Mouse (Mus musculus): Measurements from ENCODE around the gene Mdh2. TPM values are rescaled to one million over a fixed set of nuclear protein-coding genes. Genes with fewer than 3 reads are reported as not detected.
A peak's percentile ranks its signal among the peaks of the same experiment; 100 is the strongest.

The Mdh2 gene
- polyA plus RNA-seq, 2 experiments, result 224 to 307 TPM

GRCm38 (mm10) chr5:135733071-135733470, 45.2 kb upstream of the Mdh2 start:
- Histone ChIP-seq H3K36me3 (replicated peaks; ENCODE audit: control insufficient read depth, insufficient read depth, low read depth) (peaks cover 7% of the 10 kb centered on the region), H3K9me3 (ENCODE audit: control insufficient read depth, low read length) (no peaks in the 10 kb centered on the region), H3K9ac (replicated peaks) (no peak overlapping the region), H3K27ac (no peak overlapping the region), H3K4me2 (ENCODE audit: low read depth) (no peak overlapping the region), H3K27me3 (ENCODE audit: control insufficient read depth, insufficient read depth, low read length) (no peaks in the 10 kb centered on the region), H3K4me3 (ENCODE audit: insufficient read depth in 1 of 2, low read depth in 2 of 2, low read length in 2 of 2) (no peak overlapping the region), H3K4me1 (replicated peaks; ENCODE audit: control insufficient read depth in 2 of 2, insufficient read depth in 2 of 2, low read length in 1 of 2) (no peaks in the 10 kb centered on the region)
- ATAC-seq (ENCODE audit: insufficient read depth), result no peak
- TF ChIP-seq CTCF (IDR thresholded peaks at IDR 0.05; ENCODE audit: low read depth) (no peak), EP300 (IDR thresholded peaks at IDR 0.05; ENCODE audit: low read depth) (no peak)
- WGBS (ENCODE audit: insufficient replicate concordance), result 73% methylated on average over 4 of the region's 4 CpGs
- no peak for DNase-seq (ENCODE audit: low read depth in 3 of 3, low spot score in 3 of 3)

DNA sequence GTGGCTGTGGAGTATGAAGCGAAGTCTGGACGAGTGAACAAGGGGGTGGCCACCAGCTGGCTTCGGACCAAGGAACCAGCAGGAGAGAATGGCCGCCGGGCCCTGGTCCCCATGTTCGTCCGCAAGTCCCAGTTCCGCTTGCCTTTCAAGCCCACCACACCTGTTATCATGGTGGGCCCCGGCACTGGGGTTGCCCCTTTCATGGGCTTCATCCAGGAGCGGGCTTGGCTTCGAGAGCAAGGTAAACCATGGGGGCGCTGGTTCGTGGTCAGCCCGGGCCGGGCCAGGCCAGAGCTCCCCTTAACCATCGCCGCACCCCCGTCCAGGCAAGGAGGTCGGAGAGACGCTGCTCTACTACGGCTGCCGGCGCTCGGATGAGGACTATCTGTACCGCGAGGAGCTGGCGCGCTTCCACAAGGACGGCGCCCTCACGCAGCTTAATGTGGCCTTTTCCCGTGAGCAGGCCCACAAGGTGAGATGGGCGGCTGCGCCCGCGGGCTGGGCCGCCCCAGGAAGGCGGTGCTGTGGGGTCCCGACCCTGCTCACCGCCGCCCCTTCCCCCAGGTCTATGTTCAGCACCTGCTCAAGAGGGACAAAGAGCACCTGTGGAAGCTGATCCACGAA, 44.1 kb upstream of the Mdh2 start:
- no peak for ATAC-seq (ENCODE audit: insufficient read depth)
- H3K27ac ChIP-seq, result no peak overlapping the region
- no peak for DNase-seq (ENCODE audit: low read depth in 3 of 3, low spot score in 3 of 3)
- H3K9me3 ChIP-seq (ENCODE audit: control insufficient read depth, low read length), result no peaks in the 10 kb centered on the region
- H3K4me1 ChIP-seq (replicated peaks; ENCODE audit: control insufficient read depth in 2 of 2, insufficient read depth in 2 of 2, low read length in 1 of 2), result no peaks in the 10 kb centered on the region
- H3K36me3 ChIP-seq (replicated peaks; ENCODE audit: control insufficient read depth, insufficient read depth, low read depth), result peaks cover 7% of the 10 kb centered on the region
- H3K27me3 ChIP-seq (ENCODE audit: control insufficient read depth, insufficient read depth, low read length), result no peaks in the 10 kb centered on the region
- no peak overlapping the region for H3K9ac ChIP-seq (replicated peaks)
- 91% methylated on average over 42 of the region's 42 CpGs for WGBS (ENCODE audit: insufficient replicate concordance)
- no peak overlapping the region for H3K4me2 ChIP-seq (ENCODE audit: low read depth)
- H3K4me3 ChIP-seq (ENCODE audit: insufficient read depth in 1 of 2, low read depth in 2 of 2, low read length in 2 of 2), result no peak overlapping the region
- TF ChIP-seq EP300 (IDR thresholded peaks at IDR 0.05; ENCODE audit: low read depth) (no peak), CTCF (IDR thresholded peaks at IDR 0.05; ENCODE audit: low read depth) (no peak)

DNA sequence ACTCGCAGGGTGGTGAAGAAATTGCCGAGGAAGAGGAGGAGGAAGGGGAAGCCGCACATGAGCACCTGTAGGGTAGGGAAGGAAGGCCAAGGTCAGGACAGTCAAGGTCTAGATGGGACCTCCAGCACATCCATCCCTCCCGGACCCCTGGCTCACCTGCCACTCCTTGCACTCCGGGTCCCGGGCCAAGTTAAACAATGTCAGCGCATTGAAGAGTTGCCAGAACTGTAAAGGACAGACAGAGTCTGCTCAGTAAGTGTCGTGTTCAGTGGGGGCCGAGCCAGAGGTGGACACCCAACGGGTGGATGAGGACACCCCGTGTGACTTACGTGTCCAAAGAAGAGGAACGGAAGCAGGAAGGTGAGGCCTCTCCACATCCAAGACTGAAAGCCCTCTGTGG, 42.5 kb upstream of the Mdh2 start:
- no peak overlapping the region for H3K9ac ChIP-seq (replicated peaks)
- H3K4me3 ChIP-seq (ENCODE audit: insufficient read depth in 1 of 2, low read depth in 2 of 2, low read length in 2 of 2), result no peak overlapping the region
- H3K36me3 ChIP-seq (replicated peaks; ENCODE audit: control insufficient read depth, insufficient read depth, low read depth), result peaks cover 3% of the 10 kb centered on the region
- no peaks in the 10 kb centered on the region for H3K4me1 ChIP-seq (replicated peaks; ENCODE audit: control insufficient read depth in 2 of 2, insufficient read depth in 2 of 2, low read length in 1 of 2)
- no peaks in the 10 kb centered on the region for H3K9me3 ChIP-seq (ENCODE audit: control insufficient read depth, low read length)
- H3K27me3 ChIP-seq (ENCODE audit: control insufficient read depth, insufficient read depth, low read length), result no peaks in the 10 kb centered on the region
- H3K27ac ChIP-seq, result no peak overlapping the region
- ATAC-seq (ENCODE audit: insufficient read depth) (no peak), DNase-seq (ENCODE audit: low read depth in 3 of 3, low spot score in 3 of 3) (no peak)
- TF ChIP-seq EP300 (IDR thresholded peaks at IDR 0.05; ENCODE audit: low read depth) (no peak), CTCF (IDR thresholded peaks at IDR 0.05; ENCODE audit: low read depth) (no peak)
- H3K4me2 ChIP-seq (ENCODE audit: low read depth), result no peak overlapping the region
- 77% methylated on average over 13 of the region's 13 CpGs for WGBS (ENCODE audit: insufficient replicate concordance)

GRCm38 (mm10) chr5:135736544-135736943, 41.7 kb upstream of the Mdh2 start:
- TF ChIP-seq EP300 (IDR thresholded peaks at IDR 0.05; ENCODE audit: low read depth) (no peak), CTCF (IDR thresholded peaks at IDR 0.05; ENCODE audit: low read depth) (no peak)
- Histone ChIP-seq H3K36me3 (replicated peaks; ENCODE audit: control insufficient read depth, insufficient read depth, low read depth) (peaks cover 3% of the 10 kb centered on the region), H3K4me2 (ENCODE audit: low read depth) (no peak overlapping the region), H3K4me3 (ENCODE audit: insufficient read depth in 1 of 2, low read depth in 2 of 2, low read length in 2 of 2) (no peak overlapping the region), H3K27me3 (ENCODE audit: control insufficient read depth, insufficient read depth, low read length) (no peaks in the 10 kb centered on the region), H3K27ac (no peak overlapping the region), H3K9ac (replicated peaks) (no peak overlapping the region), H3K9me3 (ENCODE audit: control insufficient read depth, low read length) (no peaks in the 10 kb centered on the region), H3K4me1 (replicated peaks; ENCODE audit: control insufficient read depth in 2 of 2, insufficient read depth in 2 of 2, low read length in 1 of 2) (no peaks in the 10 kb centered on the region)
- no peak for ATAC-seq (ENCODE audit: insufficient read depth)
- no peak for DNase-seq (ENCODE audit: low read depth in 3 of 3, low spot score in 3 of 3)
- WGBS (ENCODE audit: insufficient replicate concordance), result 83% methylated on average over 16 of the region's 16 CpGs

DNA sequence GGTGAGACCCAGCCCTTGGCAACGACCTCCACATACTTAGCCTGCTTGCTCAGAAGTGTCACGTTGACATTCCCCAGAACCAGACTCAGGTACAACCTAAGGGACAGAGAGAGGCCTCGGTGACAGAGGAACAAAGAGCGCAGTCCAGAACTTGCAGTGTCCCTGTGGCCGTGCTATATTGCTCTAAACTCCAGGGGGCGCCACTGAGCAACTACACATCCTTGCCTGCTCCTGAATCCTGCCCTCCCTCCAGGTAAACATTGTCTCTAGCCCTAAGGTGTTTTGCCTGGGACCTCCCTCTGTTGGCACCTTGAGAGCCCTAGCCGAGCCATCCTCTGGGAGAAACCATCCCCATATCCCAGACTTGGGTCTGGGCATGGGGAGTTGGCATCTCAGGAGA, 41.1 kb upstream of the Mdh2 start:
- no peak for DNase-seq (ENCODE audit: low read depth in 3 of 3, low spot score in 3 of 3)
- H3K27ac ChIP-seq, result no peak overlapping the region
- no peak overlapping the region for H3K9ac ChIP-seq (replicated peaks)
- peaks cover 3% of the 10 kb centered on the region; the same call in 1 of the 2 replicates for H3K36me3 ChIP-seq (replicated peaks; ENCODE audit: control insufficient read depth, insufficient read depth, low read depth)
- TF ChIP-seq CTCF (IDR thresholded peaks at IDR 0.05; ENCODE audit: low read depth), result peak; percentile 83
- TF ChIP-seq EP300 (IDR thresholded peaks at IDR 0.05; ENCODE audit: low read depth), result no peak
- no peak overlapping the region for H3K4me2 ChIP-seq (ENCODE audit: low read depth)
- no peaks in the 10 kb centered on the region for H3K4me1 ChIP-seq (replicated peaks; ENCODE audit: control insufficient read depth in 2 of 2, insufficient read depth in 2 of 2, low read length in 1 of 2)
- no peak overlapping the region for H3K4me3 ChIP-seq (ENCODE audit: insufficient read depth in 1 of 2, low read depth in 2 of 2, low read length in 2 of 2)
- WGBS (ENCODE audit: insufficient replicate concordance), result 66% methylated on average over 7 of the region's 7 CpGs
- ATAC-seq (ENCODE audit: insufficient read depth), result no peak
- H3K9me3 ChIP-seq (ENCODE audit: control insufficient read depth, low read length), result no peaks in the 10 kb centered on the region
- H3K27me3 ChIP-seq (ENCODE audit: control insufficient read depth, insufficient read depth, low read length), result no peaks in the 10 kb centered on the region
